Mouse (Mus musculus): Measurements from ENCODE around the gene Zfand3. TPM values are rescaled to one million over a fixed set of nuclear protein-coding genes. Genes with fewer than 3 reads are reported as not detected.
A peak's percentile ranks its signal among the peaks of the same experiment; 100 is the strongest.

Zfand3 gene
- polyA plus RNA-seq, 1 experiment, result 107 TPM

- WGBS, result 81% methylated on average over 12 of the region's 12 CpGs
- TF ChIP-seq CTCF (IDR thresholded peaks at IDR 0.05; ENCODE audit: borderline replicate concordance, insufficient read depth, low read depth, low read length) (no peak), POLR2A (IDR thresholded peaks at IDR 0.05; ENCODE audit: borderline replicate concordance, insufficient read depth, low read length) (no peak)
- DNase-seq, result peak in 1 of 2 experiments; percentile 9
- Histone ChIP-seq H3K4me1 (ENCODE audit: control insufficient read depth, insufficient read depth, low read length) (peaks cover 54% of the 10 kb centered on the region), H3K27me3 (ENCODE audit: control insufficient read depth, insufficient read depth, low read length) (no peaks in the 10 kb centered on the region), H3K27ac (ENCODE audit: insufficient read depth, low read length) (no peak overlapping the region), H3K4me3 (replicated peaks; ENCODE audit: insufficient read depth, low read depth, low read length) (no peak overlapping the region)
Measured at GRCm38 (mm10) chr17:30197280-30198030, 192.9 kb downstream of the Zfand3 start.

- H3K4me3 ChIP-seq (replicated peaks; ENCODE audit: insufficient read depth, low read depth, low read length), result no peak overlapping the region
- 47% methylated on average over 10 of the region's 10 CpGs for WGBS
- TF ChIP-seq POLR2A (IDR thresholded peaks at IDR 0.05; ENCODE audit: borderline replicate concordance, insufficient read depth, low read length) (no peak), CTCF (IDR thresholded peaks at IDR 0.05; ENCODE audit: borderline replicate concordance, insufficient read depth, low read depth, low read length) (no peak; the same call in 1 of the 2 replicates)
- peak in 1 of 2 experiments; percentile 23 for DNase-seq
- H3K27me3 ChIP-seq (ENCODE audit: control insufficient read depth, insufficient read depth, low read length), result no peaks in the 10 kb centered on the region
- peaks cover 61% of the 10 kb centered on the region for H3K4me1 ChIP-seq (ENCODE audit: control insufficient read depth, insufficient read depth, low read length)
- H3K27ac ChIP-seq (ENCODE audit: insufficient read depth, low read length), result no peak overlapping the region
Measured at GRCm38 (mm10) chr17:30198422-30198821, 193.9 kb downstream of the Zfand3 start.

- TF ChIP-seq CTCF (IDR thresholded peaks at IDR 0.05; ENCODE audit: borderline replicate concordance, insufficient read depth, low read depth, low read length), result no peak
- TF ChIP-seq POLR2A (IDR thresholded peaks at IDR 0.05; ENCODE audit: borderline replicate concordance, insufficient read depth, low read length), result no peak
- Histone ChIP-seq H3K4me1 (ENCODE audit: control insufficient read depth, insufficient read depth, low read length) (peaks cover 67% of the 10 kb centered on the region), H3K4me3 (replicated peaks; ENCODE audit: insufficient read depth, low read depth, low read length) (no peak overlapping the region), H3K27me3 (ENCODE audit: control insufficient read depth, insufficient read depth, low read length) (no peaks in the 10 kb centered on the region), H3K27ac (ENCODE audit: insufficient read depth, low read length) (no peak overlapping the region)
- no peak for DNase-seq
- 48% methylated on average over 13 of the region's 13 CpGs for WGBS
Measured at GRCm38 (mm10) chr17:30199374-30200247, 195.1 kb downstream of the Zfand3 start.

GRCm38 (mm10) chr17:30200283-30200682 is 195.8 kb downstream of the Zfand3 start:
- 29% methylated on average over 4 of the region's 4 CpGs for WGBS
- Histone ChIP-seq H3K4me3 (replicated peaks; ENCODE audit: insufficient read depth, low read depth, low read length) (no peak overlapping the region), H3K27me3 (ENCODE audit: control insufficient read depth, insufficient read depth, low read length) (no peaks in the 10 kb centered on the region), H3K27ac (ENCODE audit: insufficient read depth, low read length) (no peak overlapping the region), H3K4me1 (ENCODE audit: control insufficient read depth, insufficient read depth, low read length) (peaks cover 62% of the 10 kb centered on the region)
- DNase-seq, result peak; percentile 57 to 66
- TF ChIP-seq POLR2A (IDR thresholded peaks at IDR 0.05; ENCODE audit: borderline replicate concordance, insufficient read depth, low read length) (no peak), CTCF (IDR thresholded peaks at IDR 0.05; ENCODE audit: borderline replicate concordance, insufficient read depth, low read depth, low read length) (no peak)

- Histone ChIP-seq H3K27me3 (ENCODE audit: control insufficient read depth, insufficient read depth, low read length) (no peaks in the 10 kb centered on the region), H3K4me3 (replicated peaks; ENCODE audit: insufficient read depth, low read depth, low read length) (no peak overlapping the region), H3K4me1 (ENCODE audit: control insufficient read depth, insufficient read depth, low read length) (peaks cover 37% of the 10 kb centered on the region), H3K27ac (ENCODE audit: insufficient read depth, low read length) (no peak overlapping the region)
- TF ChIP-seq POLR2A (IDR thresholded peaks at IDR 0.05; ENCODE audit: borderline replicate concordance, insufficient read depth, low read length) (no peak), CTCF (IDR thresholded peaks at IDR 0.05; ENCODE audit: borderline replicate concordance, insufficient read depth, low read depth, low read length) (no peak)
- peak in 1 of 2 experiments; percentile 59 for DNase-seq
- WGBS, result 80% methylated on average over 17 of the region's 17 CpGs
Measured at GRCm38 (mm10) chr17:30205062-30205825, 200.7 kb downstream of the Zfand3 start.

- TF ChIP-seq POLR2A (IDR thresholded peaks at IDR 0.05; ENCODE audit: borderline replicate concordance, insufficient read depth, low read length), result no peak
- TF ChIP-seq CTCF (IDR thresholded peaks at IDR 0.05; ENCODE audit: borderline replicate concordance, insufficient read depth, low read depth, low read length), result no peak
- peak; percentile 57 to 63 for DNase-seq
- peaks cover 28% of the 10 kb centered on the region for H3K4me1 ChIP-seq (ENCODE audit: control insufficient read depth, insufficient read depth, low read length)
- 48% methylated on average over 8 of the region's 8 CpGs for WGBS
- H3K4me3 ChIP-seq (replicated peaks; ENCODE audit: insufficient read depth, low read depth, low read length), result no peak overlapping the region
- no peaks in the 10 kb centered on the region for H3K27me3 ChIP-seq (ENCODE audit: control insufficient read depth, insufficient read depth, low read length)
- no peak overlapping the region for H3K27ac ChIP-seq (ENCODE audit: insufficient read depth, low read length)
Measured at GRCm38 (mm10) chr17:30210262-30210661, 205.7 kb downstream of the Zfand3 start.

GRCm38 (mm10) chr17:30210936-30211335 is 206.4 kb downstream of the Zfand3 start:
- Histone ChIP-seq H3K4me1 (ENCODE audit: control insufficient read depth, insufficient read depth, low read length) (peaks cover 28% of the 10 kb centered on the region), H3K27ac (ENCODE audit: insufficient read depth, low read length) (no peak overlapping the region), H3K27me3 (ENCODE audit: control insufficient read depth, insufficient read depth, low read length) (no peaks in the 10 kb centered on the region), H3K4me3 (replicated peaks; ENCODE audit: insufficient read depth, low read depth, low read length) (no peak overlapping the region)
- WGBS, result 25% methylated on average over 6 of the region's 6 CpGs
- DNase-seq, result peak; percentile 74 to 81
- TF ChIP-seq CTCF (IDR thresholded peaks at IDR 0.05; ENCODE audit: borderline replicate concordance, insufficient read depth, low read depth, low read length) (no peak), POLR2A (IDR thresholded peaks at IDR 0.05; ENCODE audit: borderline replicate concordance, insufficient read depth, low read length) (no peak)

Data from cerebellum, adult 2 months (tissue).